Mouse (Mus musculus): ENCODE measurements around the gene Gpatch8.

Gene Gpatch8

GRCm38 (mm10) chr11:102453131-102453530, 103.1 kb downstream of the Gpatch8 start:
- DNase-seq (ENCODE audit: low read depth, low spot score) = no peak

- no peak for DNase-seq (ENCODE audit: low read depth, low spot score)
Measured at GRCm38 (mm10) chr11:102449043-102450008, 106.9 kb downstream of the Gpatch8 start.

- DNase-seq (ENCODE audit: low read depth, low spot score) = no peak
Measured at GRCm38 (mm10) chr11:102448327-102448726, 107.9 kb downstream of the Gpatch8 start.

GRCm38 (mm10) chr11:102447497-102447896, 108.7 kb downstream of the Gpatch8 start, which contains the start of gene Fam171a2:
Gene Fam171a2, minus strand, starts transcription at chr11:102447682.
- DNase-seq (ENCODE audit: low read depth, low spot score) = peak; percentile 83

- peak; percentile 37 for DNase-seq (ENCODE audit: low read depth, low spot score)
Measured at GRCm38 (mm10) chr11:102446581-102447461, 109.4 kb downstream of the Gpatch8 start.

GRCm38 (mm10) chr11:102445891-102446361, 110.3 kb downstream of the Gpatch8 start:
- DNase-seq (ENCODE audit: low read depth, low spot score) = no peak

GRCm38 (mm10) chr11:102445264-102445890, 110.8 kb downstream of the Gpatch8 start:
- DNase-seq (ENCODE audit: low read depth, low spot score) = no peak

- no peak for DNase-seq (ENCODE audit: low read depth, low spot score)
Measured at GRCm38 (mm10) chr11:102444781-102445180, 111.4 kb downstream of the Gpatch8 start.

GRCm38 (mm10) chr11:102444321-102444720, 111.9 kb downstream of the Gpatch8 start:
- DNase-seq (ENCODE audit: low read depth, low spot score) = no peak

GRCm38 (mm10) chr11:102443740-102444139, 112.5 kb downstream of the Gpatch8 start:
- DNase-seq (ENCODE audit: low read depth, low spot score) = no peak

GRCm38 (mm10) chr11:102442089-102442488, 114.1 kb downstream of the Gpatch8 start:
- DNase-seq (ENCODE audit: low read depth, low spot score) = no peak

- DNase-seq (ENCODE audit: low read depth, low spot score) = no peak
Measured at GRCm38 (mm10) chr11:102441434-102441833, 114.8 kb downstream of the Gpatch8 start.

- no peak for DNase-seq (ENCODE audit: low read depth, low spot score)
Measured at GRCm38 (mm10) chr11:102440255-102440654, 115.9 kb downstream of the Gpatch8 start.

- DNase-seq (ENCODE audit: low read depth, low spot score) = no peak
Measured at GRCm38 (mm10) chr11:102439093-102440082, 116.8 kb downstream of the Gpatch8 start.

- DNase-seq (ENCODE audit: low read depth, low spot score) = peak; percentile 76
Measured at GRCm38 (mm10) chr11:102438212-102439092, 117.7 kb downstream of the Gpatch8 start.

- peak; percentile 33 for DNase-seq (ENCODE audit: low read depth, low spot score)
Measured at GRCm38 (mm10) chr11:102437120-102438061, 118.8 kb downstream of the Gpatch8 start.

- DNase-seq (ENCODE audit: low read depth, low spot score) = no peak
Measured at GRCm38 (mm10) chr11:102436471-102436790, 119.8 kb downstream of the Gpatch8 start.

Measured in CD4-positive, CD25-positive, alpha-beta regulatory T cell, adult 2 months (primary cell).